Mouse (Mus musculus) heart, postnatal 0 days (tissue): Measurements from ENCODE around the gene Afap1. TPM values are rescaled to one million over a fixed set of nuclear protein-coding genes. Genes with fewer than 3 reads are reported as not detected.

Source experiments
- ATAC-seq: fragments of 200-750 bp; cut with Nextera tagmentation; 2 replicates; pipeline ENCODE4 v1.8.0; 2017; ENCODE audit warnings: low read depth, moderate number of reproducible peaks, moderate library complexity; ENCODE audit not compliant: insufficient read depth
- DNase-seq: peaks from one replicate; pipeline ENCODE4 v3.0.0-alpha.2; 2016; ENCODE audit warnings: low spot score
- H3K27ac ChIP-seq: fragments of 300-500 bp; sonication (generic); 2 replicates; pipeline ENCODE4 v1.5.1; 2014; ENCODE audit warnings: low read depth, mild to moderate bottlenecking
- H3K27me3 ChIP-seq: fragments of 300-500 bp; sonication (generic); 2 replicates; pipeline ENCODE4 v1.6.1; 2014; ENCODE audit warnings: low read length, mixed read lengths; ENCODE audit not compliant: control insufficient read depth, insufficient read depth
- H3K36me3 ChIP-seq: fragments of 300-500 bp; sonication (generic); replicated peaks from 2 replicates; pipeline ENCODE4 v1.6.1; 2014; ENCODE audit warnings: low read length, mixed read lengths; ENCODE audit not compliant: control insufficient read depth, insufficient read depth
- H3K4me1 ChIP-seq: fragments of 300-500 bp; sonication (generic); 2 replicates; pipeline ENCODE4 v1.6.1; 2014; ENCODE audit warnings: antibody characterized with exemption; ENCODE audit not compliant: control insufficient read depth, insufficient read depth
- H3K4me2 ChIP-seq: fragments of 300-500 bp; sonication (generic); 2 replicates; pipeline ENCODE4 v1.6.1; 2014; ENCODE audit warnings: low read depth, mild to moderate bottlenecking, low read length, moderate library complexity
- H3K4me3 ChIP-seq: fragments of 300-500 bp; sonication (generic); 2 replicates; pipeline ENCODE4 v1.5.1; 2014; ENCODE audit warnings: low read depth, low read length
- H3K9ac ChIP-seq: fragments of 300-500 bp; sonication (generic); replicated peaks from 2 replicates; pipeline ENCODE4 v1.6.1; 2014; ENCODE audit warnings: low read depth, low read length, mixed read lengths
- H3K9me3 ChIP-seq: fragments of 300-500 bp; sonication (generic); replicated peaks from 2 replicates; pipeline ENCODE4 v1.6.1; 2016; ENCODE audit warnings: low read length; ENCODE audit not compliant: control insufficient read depth
- CTCF ChIP-seq: IDR thresholded peaks from 2 replicates; pipeline ENCODE4 v1.5.1; 2016; ENCODE audit warnings: antibody characterized with exemption, control low read depth, low read depth
- EP300 ChIP-seq: IDR thresholded peaks from 2 replicates; pipeline ENCODE4 v1.6.1; 2016; ENCODE audit warnings: antibody characterized with exemption, low read depth
- WGBS: fragments of 180-500 bp; shearing (Covaris S2); extraction: QIAGEN DNeasy Blood & Tissue Kit; methylation state at CpG from one replicate; pipeline ENCODE4 v1.1.7; 2014; 5-methylcytosine and 5-hydroxymethylcytosine counted together
- polyA plus RNA-seq: library from polyadenylated mRNA; unstranded; fragments of >200 nt; fragmentation: Nextera tagmentation; extraction: Ambion mirVana; gene quantifications from 2 replicates; pipeline ENCODE4 v1.2.1, GENCODE M21; 2015
- total RNA-seq: library from RNA; depleted of rRNA; stranded (reverse); fragments of >200 nt; gene quantifications from 2 replicates; pipeline ENCODE4 v1.2.3, GENCODE M21; 2014; ENCODE audit warnings: low replicate concordance

Afap1 gene
- total and polyA plus RNA-seq, 2 experiments from 2014 or later = 14.9 to 30.3 TPM

DNA sequence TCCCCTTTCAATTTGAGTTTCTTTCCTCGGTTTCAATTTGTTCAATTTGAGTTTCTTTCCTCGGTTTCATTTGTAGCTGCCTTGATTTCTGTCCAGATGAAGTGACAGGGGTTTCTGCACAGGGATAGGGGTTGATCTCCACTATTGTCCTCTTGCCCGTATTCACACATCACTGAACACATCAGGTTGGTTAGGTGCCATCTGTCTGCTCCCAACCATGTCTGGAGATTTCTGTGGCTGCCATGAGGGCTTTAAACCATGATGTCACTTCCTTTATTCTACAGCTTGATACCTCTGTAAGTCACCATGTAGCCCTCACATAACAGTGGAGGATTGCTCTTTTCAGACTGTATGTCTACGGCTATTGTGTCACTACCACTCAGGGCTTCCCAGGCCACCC is 4.0 kb downstream of the Afap1 start:
- Histone ChIP-seq H3K4me1 (peaks cover 62% of the 10 kb centered on the region), H3K9me3 (no peaks in the 10 kb centered on the region), H3K36me3 (no peaks in the 10 kb centered on the region), H3K9ac (peak overlapping the region; percentile 29; the same call in 1 of the 2 replicates), H3K27ac (peak overlapping the region; percentile 22; the same call in 1 of the 2 replicates), H3K4me2 (0 out of 2 replicates have a peak overlapping the region, but pooled peaks have one; percentile 16), H3K4me3 (no peak overlapping the region), H3K27me3 (0 out of 2 replicates have a peak, but pooled peaks cover 4% of the 10 kb centered on the region)
- ATAC-seq = no peak
- DNase-seq = no peak
- no peak for TF ChIP-seq EP300
- TF ChIP-seq CTCF = no peak
- 46% methylated on average over 4 of the region's 4 CpGs for WGBS

DNA sequence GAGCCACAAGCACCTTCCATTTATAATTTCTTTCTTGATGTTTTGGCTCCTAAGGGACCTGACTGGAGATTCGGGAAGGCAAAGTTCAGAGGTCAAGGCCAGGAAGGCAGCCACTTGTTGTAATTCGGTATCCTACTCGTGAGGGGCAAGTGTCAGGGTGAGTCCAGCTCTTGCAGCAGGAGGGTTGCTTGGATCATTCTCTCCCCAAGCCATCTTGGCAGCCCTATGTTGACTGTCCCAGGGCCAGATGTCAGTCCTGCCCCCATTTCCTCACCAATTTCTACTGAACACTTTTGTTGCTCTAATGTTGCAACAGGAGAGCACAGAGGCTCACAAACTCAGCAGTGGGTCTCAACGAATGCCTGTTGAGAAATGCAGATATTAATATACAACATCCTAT is 5.0 kb downstream of the Afap1 start:
- Histone ChIP-seq H3K9ac (no peak overlapping the region), H3K27me3 (no peaks in the 10 kb centered on the region), H3K4me3 (no peak overlapping the region), H3K9me3 (no peaks in the 10 kb centered on the region), H3K4me1 (peaks cover 60% of the 10 kb centered on the region), H3K36me3 (no peaks in the 10 kb centered on the region), H3K27ac (0 out of 2 replicates have a peak overlapping the region, but pooled peaks have one; percentile 12), H3K4me2 (no peak overlapping the region)
- WGBS = 47% methylated on average over 4 of the region's 4 CpGs
- no peak for ATAC-seq
- TF ChIP-seq CTCF = no peak
- no peak for TF ChIP-seq EP300
- no peak for DNase-seq

GRCm38 (mm10) chr5:35898994-35899393 is 5.9 kb downstream of the Afap1 start:
- ATAC-seq = no peak
- DNase-seq = no peak
- Histone ChIP-seq H3K9ac (no peak overlapping the region), H3K36me3 (no peaks in the 10 kb centered on the region), H3K4me2 (no peak overlapping the region), H3K4me1 (peaks cover 69% of the 10 kb centered on the region), H3K27ac (no peak overlapping the region), H3K9me3 (no peaks in the 10 kb centered on the region), H3K27me3 (no peaks in the 10 kb centered on the region), H3K4me3 (no peak overlapping the region)
- TF ChIP-seq CTCF (no peak), EP300 (no peak)
- WGBS = 80% methylated on average over 3 of the region's 3 CpGs

DNA sequence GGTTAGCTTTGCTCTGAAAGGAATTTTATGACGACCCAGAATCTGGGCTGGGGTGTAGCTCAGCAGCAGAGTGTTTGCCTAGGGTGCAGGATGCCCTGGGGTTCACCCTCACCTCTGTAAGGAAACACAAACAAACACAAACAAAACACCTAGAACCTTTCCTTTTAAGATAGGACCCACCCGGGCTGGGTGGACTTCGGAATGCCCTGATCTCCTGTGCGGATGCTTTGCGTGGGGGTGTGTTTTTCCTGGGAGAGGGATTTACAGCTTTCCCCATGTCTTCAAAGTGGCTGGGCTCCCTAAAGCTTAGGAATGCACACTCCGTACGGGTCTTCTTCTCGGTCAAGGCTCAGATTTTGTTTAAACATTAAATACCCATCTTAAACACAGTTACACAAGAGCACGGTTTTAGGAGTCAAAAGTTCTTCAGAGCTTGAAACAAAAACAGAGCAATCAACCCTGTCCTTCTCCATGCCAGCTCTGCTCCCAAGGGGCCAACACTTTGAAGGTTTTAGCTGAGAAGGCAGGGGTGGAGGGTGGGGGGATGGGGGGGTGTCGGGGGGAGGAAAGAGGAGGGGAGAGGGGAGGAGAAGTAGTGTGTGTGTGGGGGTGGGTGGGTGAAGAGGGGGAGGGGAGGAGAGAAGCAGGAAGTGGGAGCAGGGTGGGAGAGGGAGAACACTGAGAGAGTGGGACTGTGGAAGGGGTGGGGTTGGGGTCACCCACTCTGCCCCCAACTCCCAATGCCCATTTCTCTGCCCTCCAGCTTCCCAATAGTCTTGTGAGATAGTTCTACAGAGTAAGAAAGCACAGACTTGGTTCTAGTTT is 7.5 kb downstream of the Afap1 start:
- Histone ChIP-seq H3K9me3 (no peaks in the 10 kb centered on the region), H3K27ac (peak overlapping the region; percentile 62), H3K36me3 (no peaks in the 10 kb centered on the region), H3K4me2 (no peak overlapping the region), H3K4me1 (peaks cover 75% of the 10 kb centered on the region), H3K27me3 (no peaks in the 10 kb centered on the region), H3K4me3 (no peak overlapping the region), H3K9ac (no peak overlapping the region)
- DNase-seq = no peak
- ATAC-seq = peak; percentile 10; the same call in 1 of the 2 replicates
- WGBS = 15% methylated on average over 10 of the region's 10 CpGs
- TF ChIP-seq EP300 (no peak), CTCF (no peak)

GRCm38 (mm10) chr5:35901226-35901809 is 8.2 kb downstream of the Afap1 start:
- no peak overlapping the region for H3K4me3 ChIP-seq
- no peaks in the 10 kb centered on the region for H3K36me3 ChIP-seq
- H3K4me1 ChIP-seq = peaks cover 75% of the 10 kb centered on the region
- peak; percentile 53 for ATAC-seq
- TF ChIP-seq EP300 = no peak
- TF ChIP-seq CTCF = no peak
- H3K27me3 ChIP-seq = no peaks in the 10 kb centered on the region
- H3K4me2 ChIP-seq = peak overlapping the region; percentile 35
- H3K9me3 ChIP-seq = no peaks in the 10 kb centered on the region
- no peak overlapping the region for H3K9ac ChIP-seq
- DNase-seq = peak; percentile 58
- peak overlapping the region; percentile 62 for H3K27ac ChIP-seq
- 34% methylated on average over 12 of the region's 12 CpGs for WGBS
